In genomic region chr10:24711480-24712366, GRCm38 (mm10) we compare ENCODE assay signal across 8 mouse cellular contexts. TPM values are rescaled to one million over a fixed set of nuclear protein-coding genes. Genes with fewer than 3 reads are reported as not detected.
DNase-seq lines count a peak whose midpoint lies in the region; ATAC-seq and TF ChIP-seq lines count a peak whose summit lies in the region.

Enpp1 (minus strand) TSS chr10:24712159.

- H3K36me3 ChIP-seq in heart, embryonic 15.5 days: no peaks in the 10 kb centered on the region
- no peaks in the 10 kb centered on the region for H3K36me3 ChIP-seq in kidney, postnatal 0 days (ENCODE audit: insufficient read depth, low read length)
- H3K36me3 ChIP-seq in lung, embryonic 15.5 days: no peaks in the 10 kb centered on the region
- no peaks in the 10 kb centered on the region for H3K36me3 ChIP-seq in neural tube, embryonic 15.5 days

- no peaks in the 10 kb centered on the region for H3K9me3 ChIP-seq in heart, embryonic 15.5 days (replicated peaks)
- no peaks in the 10 kb centered on the region for H3K9me3 ChIP-seq in kidney, postnatal 0 days (replicated peaks; ENCODE audit: low read length)
- H3K9me3 ChIP-seq in lung, embryonic 15.5 days: no peaks in the 10 kb centered on the region
- no peaks in the 10 kb centered on the region for H3K9me3 ChIP-seq in neural tube, embryonic 15.5 days (replicated peaks)

- peaks cover 9% of the 10 kb centered on the region for H3K4me1 ChIP-seq in heart, embryonic 15.5 days (replicated peaks)
- no peaks in the 10 kb centered on the region for H3K4me1 ChIP-seq in kidney, postnatal 0 days (replicated peaks; ENCODE audit: insufficient read depth, low read length)
- peaks cover 6% of the 10 kb centered on the region; the same call in 1 of the 2 replicates for H3K4me1 ChIP-seq in lung, embryonic 15.5 days
- peaks cover 12% of the 10 kb centered on the region for H3K4me1 ChIP-seq in neural tube, embryonic 15.5 days

- peak within 1 kb of the TSS; percentile 94 for H3K4me2 ChIP-seq in heart, embryonic 15.5 days
- peak within 1 kb of the TSS; percentile 98 for H3K4me2 ChIP-seq in kidney, postnatal 0 days (ENCODE audit: low read length)
- H3K4me2 ChIP-seq in lung, embryonic 15.5 days: peak within 1 kb of the TSS; percentile 98
- H3K4me2 ChIP-seq in neural tube, embryonic 15.5 days: peak within 1 kb of the TSS; percentile 99

- peak within 1 kb of the TSS; percentile 39 for H3K27ac ChIP-seq in heart, embryonic 15.5 days
- peak within 1 kb of the TSS; percentile 69 for H3K27ac ChIP-seq in kidney, postnatal 0 days
- H3K27ac ChIP-seq in lung, embryonic 15.5 days: no peak within 1 kb of the TSS
- no peak within 1 kb of the TSS for H3K27ac ChIP-seq in neural tube, embryonic 15.5 days (replicated peaks)

- no peaks in the 10 kb centered on the region for H3K27me3 ChIP-seq in heart, embryonic 15.5 days
- H3K27me3 ChIP-seq in kidney, postnatal 0 days (ENCODE audit: insufficient read depth, low read length): no peaks in the 10 kb centered on the region
- 0 out of 2 replicates have a peak, but pooled peaks cover 2% of the 10 kb centered on the region for H3K27me3 ChIP-seq in lung, embryonic 15.5 days
- peaks cover 8% of the 10 kb centered on the region; the same call in 1 of the 2 replicates for H3K27me3 ChIP-seq in neural tube, embryonic 15.5 days (replicated peaks)

- peak; percentile 70 for DNase-seq in CD4-positive, CD25-positive, alpha-beta regulatory T cell, adult 2 months (ENCODE audit: low read depth, low spot score)
- peak; percentile 71 for DNase-seq in adrenal gland, postnatal 25 days
- DNase-seq in kidney, postnatal 0 days (ENCODE audit: low spot score): peak; percentile 54
- peak; percentile 74 for DNase-seq in testis, postnatal 10 days (ENCODE audit: low spot score)

- TF ChIP-seq CTCF in kidney, postnatal 0 days (IDR thresholded peaks at IDR 0.05; ENCODE audit: low read depth): peak; percentile 5; the same call in 1 of the 2 replicates

- H3K4me3 ChIP-seq in heart, embryonic 15.5 days: peak within 1 kb of the TSS; percentile 68
- H3K4me3 ChIP-seq in kidney, postnatal 0 days (replicated peaks; ENCODE audit: low read depth, low read length): peak within 1 kb of the TSS; percentile 60
- peak within 1 kb of the TSS; percentile 59 for H3K4me3 ChIP-seq in lung, embryonic 15.5 days
- peak within 1 kb of the TSS; percentile 70 for H3K4me3 ChIP-seq in neural tube, embryonic 15.5 days (replicated peaks)

- H3K9ac ChIP-seq in heart, embryonic 15.5 days: peak within 1 kb of the TSS; percentile 65
- H3K9ac ChIP-seq in kidney, postnatal 0 days (ENCODE audit: low read depth, low read length): peak within 1 kb of the TSS; percentile 64
- peak within 1 kb of the TSS; percentile 49 for H3K9ac ChIP-seq in lung, embryonic 15.5 days
- peak within 1 kb of the TSS; percentile 61 for H3K9ac ChIP-seq in neural tube, embryonic 15.5 days (replicated peaks)

- peak; percentile 71 for ATAC-seq in erythroblast, adult 5-6 weeks (replicated peaks; ENCODE audit: low FRiP score, poor library complexity, severe bottlenecking)
- ATAC-seq in heart, embryonic 15.5 days (replicated peaks; ENCODE audit: insufficient number of reproducible peaks, insufficient read depth, low FRiP score, low read depth): peak; percentile 85
- peak; percentile 93 for ATAC-seq in kidney, postnatal 0 days (replicated peaks; ENCODE audit: low FRiP score, low read depth)
- peak; percentile 90 for ATAC-seq in lung, embryonic 15.5 days (ENCODE audit: borderline replicate concordance, extremely low read depth, low FRiP score, low TSS enrichment)
- ATAC-seq in neural tube, embryonic 15.5 days (ENCODE audit: low FRiP score): peak; percentile 87

- WGBS in heart, embryonic 15.5 days: under 1% methylated on average over 79 of the region's 79 CpGs
- under 1% methylated on average over 79 of the region's 79 CpGs for WGBS in kidney, postnatal 0 days
- under 1% methylated on average over 71 of the region's 79 CpGs for WGBS in lung, embryonic 15.5 days
- under 1% methylated on average over 76 of the region's 79 CpGs for WGBS in neural tube, embryonic 15.5 days

RNA-seq across cellular contexts. Expression of gene Enpp1, which starts in this region (rescaled TPM):
- 2.0 and 2.5 TPM in 2 replicates for total RNA-seq in adrenal gland, postnatal 25 days (2021)
- total RNA-seq in erythroblast, adult 5-6 weeks (2015; ENCODE audit: low replicate concordance): 0.38 and 0.42 TPM in 2 replicates
- total RNA-seq in erythroblast, adult 5-6 weeks (2017; ENCODE audit: low replicate concordance): 0.09 and 0.70 TPM in 2 replicates
- polyA plus RNA-seq in heart, embryonic 15.5 days (2015; fragmentation: Nextera tagmentation; extraction: Ambion mirVana): 3.9 and 5.1 TPM in 2 replicates
- 7.7 and 8.6 TPM in 2 replicates for polyA plus RNA-seq in kidney, postnatal 0 days (2015; fragmentation: Nextera tagmentation; extraction: Ambion mirVana)
- 3.0 and 3.1 TPM in 2 replicates for polyA plus RNA-seq in lung, embryonic 15.5 days (2015; fragmentation: Nextera tagmentation; extraction: Ambion mirVana)
- polyA plus RNA-seq in neural tube, embryonic 15.5 days (2015; fragmentation: Nextera tagmentation; extraction: Ambion mirVana): 3.4 and 3.6 TPM in 2 replicates

Comparison
In these comparisons a context has a peak if more than half of its experiments do, and no peak if none do; other contexts are left out.
1. Peak in ATAC-seq in erythroblast, adult 5-6 weeks; RNA of the gene not detected or under 1 TPM.
2. H3K27ac ChIP-seq: peak in heart, embryonic 15.5 days (single experiment) and kidney, postnatal 0 days (single experiment); none in lung, embryonic 15.5 days (single experiment) and neural tube, embryonic 15.5 days (single experiment).
3. Peak in every context shown above with its lines, with median percentiles within 50 percentile points of each other: DNase-seq, ATAC-seq, H3K4me2 ChIP-seq, H3K4me3 ChIP-seq and H3K9ac ChIP-seq.